Mouse (Mus musculus) bone marrow macrophage, adult 2 months (primary cell): ENCODE data around the gene Tox4.

Experiments
- CTCF ChIP-seq: IDR thresholded peaks from 2 replicates; pipeline ENCODE4 v1.5.1; 2012; ENCODE audit warnings: low read depth, mild to moderate bottlenecking, low read length, moderate library complexity
- POLR2A ChIP-seq: IDR thresholded peaks from 2 replicates; pipeline ENCODE4 v1.6.1; 2012; ENCODE audit warnings: mild to moderate bottlenecking, low read depth, low read length, borderline replicate concordance

GRCm38 (mm10) chr14:52325890-52326289 lies 46.9 kb downstream of the Tox4 start:
- TF ChIP-seq CTCF (no peak), POLR2A (no peak)
